Mouse (Mus musculus) right cerebral cortex, postnatal 14 days (tissue): ENCODE data around the gene Gm20662.

Source experiments
- DNase-seq: peaks from one replicate; pipeline ENCODE4 v3.0.0; 2022

Gene Gm20662

DNA sequence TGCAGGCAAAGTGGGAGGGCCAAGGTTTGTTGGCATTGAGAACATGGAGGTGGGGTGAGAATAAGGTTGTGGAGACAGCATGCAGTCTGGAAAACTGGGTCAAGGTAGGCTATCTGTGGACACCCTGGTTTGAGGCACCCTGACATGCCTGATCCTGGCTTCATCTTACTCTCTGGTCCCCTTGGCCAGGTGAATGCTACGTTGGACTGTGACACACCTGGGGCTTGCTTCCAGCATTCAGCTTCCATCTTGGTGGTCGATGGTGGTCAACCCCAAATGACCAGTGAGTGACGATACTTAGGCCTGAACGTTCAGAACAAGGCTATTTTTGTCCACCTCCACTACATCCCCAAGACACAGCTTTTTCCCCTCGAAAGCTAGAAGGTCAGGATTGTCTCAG lies at the start of gene Gm20662:
Gm20662 (plus strand) TSS at position 301 of the 400 bp plus-strand sequence.
- DNase-seq = no peak

DNA sequence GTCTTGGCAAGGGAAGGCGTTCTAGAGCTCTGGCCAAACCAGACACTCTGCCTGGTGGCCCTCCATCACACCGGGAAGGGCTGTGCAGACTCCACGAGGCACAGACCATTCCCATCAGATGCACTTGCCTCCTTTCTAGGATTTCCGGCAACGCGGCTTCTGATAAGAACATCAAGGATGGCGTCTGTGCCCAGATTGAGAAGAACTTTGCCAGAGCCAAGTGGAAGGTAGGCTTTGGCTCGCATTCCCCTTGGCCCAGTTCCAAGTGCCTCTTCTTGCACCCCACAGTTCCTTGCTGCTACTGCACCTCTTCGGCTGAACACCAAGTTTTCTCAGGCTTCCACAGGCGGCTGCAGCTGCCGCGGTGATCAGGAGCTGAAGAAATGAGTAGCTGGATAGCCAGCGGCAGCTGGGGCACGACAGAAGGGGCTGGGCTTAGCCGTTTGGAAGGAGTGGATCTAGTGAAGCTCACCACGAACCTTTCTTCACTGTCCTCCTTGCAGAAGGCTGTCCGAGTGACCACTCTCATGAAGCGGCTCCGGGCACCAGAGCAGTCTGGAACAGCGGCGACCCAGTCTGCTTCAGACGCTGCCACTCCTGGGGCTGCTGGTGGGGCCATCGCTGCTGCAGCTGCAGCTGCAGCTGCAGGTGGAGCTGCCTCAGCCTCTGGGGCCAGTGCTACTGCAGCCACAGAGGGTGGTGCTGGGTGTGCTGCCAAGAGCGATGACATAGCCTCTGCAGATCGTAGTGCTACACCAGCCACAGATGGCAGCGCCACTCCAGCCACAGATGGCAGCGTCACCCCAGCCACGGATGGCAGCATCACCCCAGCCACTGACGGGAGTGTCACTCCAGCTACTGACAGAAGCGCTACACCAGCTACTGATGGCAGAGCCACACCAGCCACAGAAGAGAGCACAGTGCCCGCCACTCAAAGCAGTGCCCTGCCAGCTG lies 48.6 kb upstream of the Gm20662 start:
- DNase-seq = no peak

DNA sequence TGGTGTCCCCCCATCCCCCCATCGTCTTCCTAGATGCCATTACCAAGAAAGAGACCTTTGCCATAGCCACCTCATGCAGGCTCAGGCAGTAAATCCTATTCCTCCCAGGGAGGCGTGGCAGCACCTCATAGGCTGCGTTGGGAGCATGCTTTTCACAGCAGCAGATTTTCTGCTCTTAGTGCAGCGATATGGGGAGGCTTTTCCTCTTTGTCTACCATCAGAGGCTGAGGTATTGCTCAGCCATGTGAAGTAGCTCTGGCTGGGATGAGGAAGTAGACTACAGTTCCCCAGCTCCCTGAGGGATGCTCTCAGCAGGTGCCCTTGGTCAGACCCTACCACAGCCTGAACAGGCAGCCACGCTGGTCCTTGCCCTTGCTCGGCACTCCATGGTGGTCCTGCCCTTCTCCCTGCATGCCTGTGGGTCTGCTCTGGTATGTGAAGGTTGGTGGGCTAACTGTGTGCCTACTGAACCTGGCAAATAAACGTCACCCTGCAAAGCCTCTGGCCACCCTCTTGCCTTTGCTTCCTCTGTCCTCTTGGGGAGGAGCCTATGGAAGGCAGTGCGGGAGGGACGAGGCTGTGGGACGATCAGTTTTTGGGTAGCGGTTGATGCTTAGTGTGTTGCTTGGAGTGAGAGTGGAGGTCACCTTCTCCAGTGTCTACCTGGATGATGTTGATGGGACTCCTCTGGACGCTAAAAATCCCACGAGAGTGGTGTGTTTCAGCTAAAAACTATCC lies 46.8 kb upstream of the Gm20662 start:
- no peak for DNase-seq

DNA sequence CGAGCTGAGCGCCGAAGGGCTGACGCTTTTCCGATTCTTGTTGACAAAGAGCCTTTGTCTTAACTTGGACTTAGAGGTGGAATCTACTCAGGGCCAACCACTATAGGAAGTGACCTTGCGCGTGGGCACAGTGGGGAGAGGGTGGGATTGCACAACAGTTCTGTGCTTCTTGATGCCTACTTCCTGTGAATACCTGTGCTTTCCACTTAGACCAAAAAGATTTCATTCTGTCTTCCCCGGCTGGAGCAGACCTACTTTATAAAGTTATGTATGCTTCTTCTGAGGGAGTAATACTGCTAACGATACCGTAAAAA lies 46.3 kb upstream of the Gm20662 start, which contains the start of gene Traip:
Traip (plus strand) TSS at position 215 of the 314 bp plus-strand sequence.
- DNase-seq = no peak

DNA sequence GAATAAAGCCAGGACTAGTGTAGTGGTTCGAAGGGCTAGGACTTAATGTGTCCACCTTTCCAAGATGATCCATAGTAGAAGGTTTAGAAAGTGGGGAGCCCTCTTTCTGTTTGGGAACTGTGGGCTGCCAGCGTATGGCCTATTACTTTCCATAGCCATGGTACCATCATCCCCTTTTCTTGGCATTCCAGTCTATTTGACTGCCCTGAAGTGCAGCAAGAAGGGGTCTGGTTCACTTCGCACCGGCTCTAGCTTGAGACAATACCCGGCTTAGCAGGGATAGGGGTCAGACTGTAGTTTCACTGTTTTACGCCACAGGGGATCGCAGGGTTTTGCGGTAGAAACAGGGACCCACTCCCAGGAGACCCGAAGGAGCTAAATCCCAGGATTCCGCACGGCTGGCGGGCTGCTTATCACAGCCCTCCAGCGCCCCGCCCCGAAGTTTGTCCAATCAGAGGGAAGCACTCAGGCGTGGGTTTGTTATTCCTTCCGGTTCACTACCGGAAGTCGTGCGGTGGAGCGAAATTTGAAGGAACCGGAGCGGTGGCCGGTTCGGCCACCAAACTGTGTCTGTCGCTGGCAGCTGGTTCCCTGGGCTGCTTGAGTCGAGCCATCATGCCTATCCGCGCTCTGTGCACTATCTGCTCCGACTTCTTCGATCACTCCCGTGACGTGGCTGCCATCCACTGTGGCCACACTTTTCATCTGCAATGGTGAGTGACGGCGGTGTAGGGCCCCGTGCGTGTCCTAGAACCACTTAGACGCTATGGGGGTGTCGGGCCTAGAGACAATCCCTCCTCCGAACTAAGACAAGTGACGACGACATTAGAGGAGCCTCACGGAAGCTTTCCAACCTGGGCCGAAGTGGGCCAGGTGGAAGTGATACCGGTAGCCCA lies 45.4 kb upstream of the Gm20662 start:
- DNase-seq = peak; percentile 95

DNA sequence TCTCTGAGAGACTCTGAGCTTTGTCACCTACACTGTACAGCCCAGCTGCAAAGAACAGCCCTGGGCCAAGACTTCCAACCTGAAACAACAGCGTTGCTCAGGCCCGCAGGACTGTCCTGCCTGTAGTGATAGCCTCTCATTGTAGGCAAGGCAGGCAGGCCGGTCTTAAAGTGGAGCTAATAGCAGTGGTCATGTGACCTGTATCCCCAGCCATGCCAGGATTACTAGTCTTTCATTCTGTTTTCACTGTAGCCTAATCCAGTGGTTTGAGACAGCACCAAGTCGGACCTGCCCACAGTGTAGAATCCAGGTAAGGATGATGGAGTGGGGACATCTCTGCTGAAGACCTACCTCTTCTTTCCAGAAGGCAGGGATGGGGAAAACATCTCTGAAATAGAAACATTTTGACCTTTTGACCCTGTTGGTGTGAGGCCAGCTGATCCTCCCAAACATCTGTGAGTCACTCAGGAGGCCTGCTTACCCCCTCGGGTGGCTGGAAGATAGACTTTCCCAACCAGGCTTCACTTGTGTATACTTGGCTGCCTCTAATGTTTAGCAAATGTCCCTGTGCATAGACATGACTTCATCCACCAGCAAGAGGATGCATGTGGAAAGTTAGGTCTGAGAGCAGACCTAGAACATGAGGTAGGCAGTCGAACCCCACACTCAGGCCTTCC lies 40.4 kb upstream of the Gm20662 start:
- no peak for DNase-seq

DNA sequence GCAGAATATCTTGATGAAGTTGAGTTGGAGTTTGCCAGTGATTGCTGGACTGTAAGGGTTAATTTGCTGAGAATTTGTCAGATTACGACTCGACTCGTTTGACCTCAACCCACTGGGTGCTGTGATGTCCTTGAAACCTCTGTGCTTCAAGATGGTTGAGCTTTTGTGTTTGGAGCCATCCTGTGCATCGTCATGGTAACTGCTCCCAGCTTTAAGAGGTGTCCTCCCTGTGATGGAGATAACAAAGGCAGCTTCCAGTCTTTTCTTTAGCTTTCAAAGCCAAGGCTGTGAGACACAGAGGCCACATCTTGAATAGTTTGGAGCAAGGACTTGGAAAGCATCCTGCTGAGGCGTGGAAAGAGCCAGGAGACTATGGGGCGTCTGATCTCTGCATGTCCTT lies 39.0 kb upstream of the Gm20662 start:
- DNase-seq = no peak

DNA sequence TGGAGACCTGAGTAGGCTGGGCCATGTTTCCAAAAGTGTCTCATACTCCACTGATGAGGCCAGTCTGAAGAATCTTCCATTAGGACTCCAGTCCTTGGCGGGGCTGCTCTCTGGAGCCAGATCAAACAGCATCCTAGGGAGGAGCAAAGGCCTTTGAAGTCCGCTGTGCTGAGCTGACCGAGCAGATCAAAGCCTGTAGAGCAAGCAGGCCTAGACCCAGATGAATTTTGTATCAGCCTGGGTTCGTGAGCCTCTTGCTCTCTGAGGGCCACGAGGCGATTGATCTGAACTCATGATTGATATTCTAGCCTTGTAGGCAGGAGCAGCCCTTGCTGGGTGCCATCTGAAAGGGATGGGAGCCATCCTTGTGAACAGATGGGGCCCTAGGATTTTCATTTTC lies 36.3 kb upstream of the Gm20662 start:
- no peak for DNase-seq

DNA sequence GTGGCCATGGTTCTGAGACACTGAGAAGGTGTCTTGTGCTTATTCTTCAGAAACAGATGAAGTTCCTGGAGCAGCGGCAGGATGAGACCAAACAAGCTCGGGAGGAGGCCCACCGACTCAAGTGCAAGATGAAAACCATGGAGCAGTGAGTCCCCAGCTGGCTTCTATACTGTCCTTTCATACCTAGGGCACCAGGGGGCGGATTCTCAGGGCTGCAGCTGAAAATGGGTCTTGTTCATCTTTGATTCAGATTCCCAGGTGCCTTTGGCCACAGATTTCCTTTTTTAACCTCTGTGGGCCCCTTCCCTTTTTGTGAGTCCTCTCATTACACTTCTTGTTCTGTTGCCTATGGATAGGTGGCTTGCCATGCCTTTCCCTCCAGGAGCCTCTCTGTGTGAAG lies 35.2 kb upstream of the Gm20662 start:
- no peak for DNase-seq

DNA sequence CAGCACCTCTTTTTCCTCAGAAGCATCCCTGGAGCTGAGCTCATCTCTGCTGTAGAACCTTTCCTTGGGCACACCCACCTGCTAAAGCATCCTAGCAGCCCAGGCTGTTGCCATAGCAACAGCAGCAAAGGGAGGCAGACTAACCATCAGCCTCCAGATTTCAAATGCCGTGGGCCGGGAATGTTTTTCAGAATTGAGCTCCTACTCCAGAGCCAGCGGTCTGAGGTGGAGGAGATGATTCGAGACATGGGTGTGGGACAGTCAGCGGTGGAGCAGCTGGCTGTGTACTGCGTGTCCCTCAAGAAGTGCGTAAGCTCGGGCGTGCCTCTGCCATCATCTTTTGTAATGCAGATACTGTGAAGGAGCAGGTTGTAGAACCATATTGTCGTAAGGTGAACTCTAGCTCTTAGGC lies 34.8 kb upstream of the Gm20662 start:
- DNase-seq = peak; percentile 75

DNA sequence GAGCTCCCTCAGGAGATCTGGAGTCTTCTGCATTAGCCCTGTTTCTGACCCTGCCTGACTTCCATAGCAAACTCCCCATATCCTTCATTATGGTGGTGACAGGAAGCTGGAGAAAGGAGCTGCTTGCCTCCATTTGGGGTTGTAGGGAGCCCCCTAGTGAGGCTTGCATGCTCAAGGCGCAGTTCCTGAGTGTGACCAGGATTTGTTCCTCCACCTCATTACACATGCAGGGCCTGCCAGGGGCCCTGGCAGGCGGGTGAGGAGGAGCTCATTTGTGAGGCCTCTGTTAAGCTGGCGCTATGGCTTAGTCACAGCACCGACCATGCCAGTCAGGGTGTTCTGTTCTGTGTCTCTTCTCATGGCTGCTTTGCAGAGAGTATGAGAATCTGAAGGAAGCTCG lies 34.3 kb upstream of the Gm20662 start:
- DNase-seq = peak; percentile 64

DNA sequence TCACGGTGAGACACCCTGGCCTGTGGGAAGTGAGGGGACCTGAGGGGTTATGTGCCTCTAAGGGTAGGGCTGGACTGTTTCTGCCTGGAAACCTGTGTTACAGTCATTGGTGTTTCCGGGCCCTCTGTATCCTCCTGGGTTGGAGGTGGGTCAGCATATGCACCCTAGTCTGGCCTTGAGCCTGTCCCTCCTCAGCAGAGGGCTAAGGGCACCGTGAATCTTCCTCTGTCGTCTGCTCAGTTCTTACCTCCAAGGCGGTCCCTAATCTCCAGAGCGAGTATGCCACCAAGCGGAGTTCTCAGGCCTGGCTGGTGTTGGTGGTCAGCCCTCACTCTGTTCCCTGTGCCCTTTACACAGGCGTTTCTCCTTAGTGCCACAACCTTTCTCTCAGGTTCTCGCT lies 33.2 kb upstream of the Gm20662 start:
- DNase-seq = no peak

DNA sequence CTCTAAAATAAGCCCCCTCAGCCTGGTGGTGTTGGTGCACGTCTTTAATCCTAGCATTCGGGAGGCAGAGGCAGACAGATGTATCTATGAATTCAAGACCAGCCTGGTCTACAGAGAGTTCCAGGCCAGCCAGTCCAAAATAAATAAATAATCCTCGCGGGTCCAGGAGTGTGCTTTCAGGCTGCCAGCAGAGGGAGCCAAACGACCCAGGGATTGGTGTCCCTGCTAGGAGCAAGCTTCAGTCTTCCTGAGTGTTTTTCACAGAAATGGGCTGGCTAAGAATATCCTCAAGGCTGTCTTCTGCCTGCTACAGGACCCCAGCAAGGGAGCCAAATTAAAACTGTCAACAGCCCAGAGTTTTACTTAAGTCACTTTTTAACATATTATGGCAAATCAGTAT lies 32.4 kb upstream of the Gm20662 start:
- DNase-seq = peak; percentile 89

DNA sequence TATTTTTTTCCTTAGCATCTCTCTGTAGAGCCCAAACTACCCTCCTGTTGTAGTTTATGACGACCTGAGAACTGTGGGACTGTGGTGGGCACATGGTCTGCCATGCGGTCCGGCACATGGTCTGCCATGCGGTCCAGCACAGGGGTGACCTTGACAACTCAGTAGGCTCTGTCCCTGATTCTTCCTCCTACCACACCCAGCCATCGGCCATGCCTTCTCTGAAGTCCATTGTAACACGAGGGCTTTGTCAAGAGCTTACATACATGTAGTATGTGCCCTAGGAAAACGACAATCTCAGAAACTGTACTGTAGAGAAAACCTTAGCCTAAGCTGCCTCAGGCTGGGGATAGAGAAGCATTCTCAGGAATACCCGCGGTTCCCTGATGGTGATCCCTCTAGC lies 31.5 kb upstream of the Gm20662 start:
- no peak for DNase-seq

DNA sequence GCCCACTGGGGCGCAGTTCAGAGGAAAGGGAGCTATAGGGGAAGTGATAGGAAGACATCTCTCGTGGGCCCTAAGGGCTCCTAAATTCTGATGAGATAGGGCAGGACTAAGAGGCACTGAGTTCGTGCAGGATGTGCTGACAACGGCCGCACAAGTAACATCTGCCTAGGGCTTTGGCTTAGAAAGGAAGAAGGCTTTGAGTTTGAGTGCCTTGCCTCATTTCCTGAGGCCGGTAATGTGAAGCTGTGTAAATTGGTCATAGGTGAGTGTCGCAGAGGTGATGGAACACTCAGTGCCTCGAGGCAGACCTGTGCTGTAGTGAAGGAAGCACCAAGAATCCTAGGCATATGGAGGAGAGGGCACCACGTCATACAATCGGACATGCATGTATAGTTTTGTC lies 29.5 kb upstream of the Gm20662 start:
- DNase-seq = no peak

DNA sequence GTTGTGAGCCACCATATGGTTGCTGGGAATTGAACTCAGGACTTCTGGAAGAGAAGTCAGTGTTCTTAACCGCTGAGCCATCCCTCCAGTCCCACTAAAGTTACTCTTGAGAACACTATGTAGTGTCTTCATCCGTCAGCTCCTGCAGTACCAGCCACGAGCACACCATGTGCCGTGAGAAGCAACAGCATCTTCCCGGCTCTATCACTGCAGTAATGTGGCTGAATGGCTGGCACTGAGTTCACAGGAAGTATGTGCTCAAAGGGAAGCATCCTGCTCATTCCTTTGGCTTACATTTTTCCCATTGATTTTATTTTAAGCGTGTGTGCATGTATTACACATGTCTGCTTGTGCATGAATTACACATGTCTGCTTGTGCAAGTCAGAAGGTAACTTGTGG lies 28.7 kb upstream of the Gm20662 start:
- DNase-seq = no peak

DNA sequence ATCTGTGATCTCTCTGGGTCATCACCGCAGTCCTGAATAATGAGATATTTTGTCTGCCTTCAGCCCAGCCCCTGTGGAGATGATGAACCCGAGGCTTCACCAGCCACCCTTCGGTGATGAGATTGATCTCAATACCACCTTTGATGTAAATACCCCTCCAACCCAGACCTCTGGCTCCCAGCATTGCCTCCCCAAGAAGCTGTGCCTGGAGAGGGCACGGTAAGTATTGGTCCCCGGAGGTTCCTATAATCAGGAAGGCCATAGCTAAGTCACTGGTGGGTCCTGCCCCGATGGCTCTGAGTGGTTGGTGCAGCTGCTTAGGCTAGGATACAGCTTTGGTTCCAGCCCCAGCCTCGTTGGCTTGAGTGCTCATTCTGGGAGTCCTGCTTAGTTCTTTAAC lies 27.6 kb upstream of the Gm20662 start:
- no peak for DNase-seq

DNA sequence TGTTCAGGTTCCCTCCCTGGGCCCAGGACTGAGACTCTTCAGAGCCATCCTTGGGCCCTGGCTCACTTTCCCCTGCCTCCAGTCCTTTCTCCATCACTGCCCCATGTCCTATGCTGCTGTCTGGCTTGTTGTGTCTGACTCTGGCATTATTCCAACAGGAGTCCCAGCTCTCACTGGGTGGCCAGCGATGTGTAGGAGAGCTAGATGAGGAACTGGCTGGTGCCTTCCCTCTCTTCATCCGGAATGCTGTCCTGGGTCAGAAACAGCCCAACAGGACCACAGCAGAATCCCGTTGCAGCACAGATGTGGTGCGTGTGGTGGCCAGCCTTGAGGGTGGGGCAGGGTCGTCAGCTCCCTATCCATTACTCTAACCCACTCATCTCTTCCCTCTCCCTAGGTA lies 25.8 kb upstream of the Gm20662 start:
- no peak for DNase-seq

DNA sequence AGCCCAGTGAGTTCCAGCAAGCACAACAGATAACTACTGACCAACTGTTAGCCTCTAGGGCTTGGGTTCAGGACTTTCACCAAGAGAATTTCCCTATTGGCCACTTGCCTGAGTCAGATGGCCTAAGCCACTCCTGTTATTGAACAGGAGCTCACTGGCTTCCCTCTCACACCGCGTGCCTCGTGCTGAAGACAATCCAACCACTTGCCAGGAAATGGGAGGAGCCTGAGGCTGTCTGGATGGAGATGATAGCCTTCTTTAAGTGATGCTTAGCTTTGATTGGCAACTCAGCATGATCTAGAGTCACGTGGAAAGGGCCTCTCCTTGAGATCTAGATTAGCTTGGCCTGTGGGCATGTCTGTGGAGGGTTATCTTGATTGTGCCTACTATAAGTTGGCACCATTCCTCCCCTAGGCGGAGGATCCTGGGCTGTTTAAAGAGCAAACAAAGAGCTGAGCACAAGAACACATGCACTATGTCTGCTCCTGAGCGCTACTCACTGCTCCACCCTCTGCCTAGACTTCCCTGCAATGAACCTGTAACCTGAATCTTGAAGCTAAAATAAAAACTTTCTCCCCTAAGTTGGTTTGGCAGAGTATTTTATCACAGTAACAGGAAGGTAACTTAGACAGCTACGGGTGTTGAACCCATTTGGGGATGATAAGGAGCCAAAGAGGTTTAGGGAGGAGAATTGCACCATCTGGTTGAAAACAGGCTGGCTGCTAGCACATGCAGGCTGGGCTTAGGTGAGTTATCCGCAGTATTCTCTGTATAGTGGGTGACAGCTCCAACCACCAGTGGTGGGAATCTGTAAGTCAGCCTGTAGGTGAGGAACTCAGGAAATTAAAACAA lies 24.2 kb upstream of the Gm20662 start:
- no peak for DNase-seq

DNA sequence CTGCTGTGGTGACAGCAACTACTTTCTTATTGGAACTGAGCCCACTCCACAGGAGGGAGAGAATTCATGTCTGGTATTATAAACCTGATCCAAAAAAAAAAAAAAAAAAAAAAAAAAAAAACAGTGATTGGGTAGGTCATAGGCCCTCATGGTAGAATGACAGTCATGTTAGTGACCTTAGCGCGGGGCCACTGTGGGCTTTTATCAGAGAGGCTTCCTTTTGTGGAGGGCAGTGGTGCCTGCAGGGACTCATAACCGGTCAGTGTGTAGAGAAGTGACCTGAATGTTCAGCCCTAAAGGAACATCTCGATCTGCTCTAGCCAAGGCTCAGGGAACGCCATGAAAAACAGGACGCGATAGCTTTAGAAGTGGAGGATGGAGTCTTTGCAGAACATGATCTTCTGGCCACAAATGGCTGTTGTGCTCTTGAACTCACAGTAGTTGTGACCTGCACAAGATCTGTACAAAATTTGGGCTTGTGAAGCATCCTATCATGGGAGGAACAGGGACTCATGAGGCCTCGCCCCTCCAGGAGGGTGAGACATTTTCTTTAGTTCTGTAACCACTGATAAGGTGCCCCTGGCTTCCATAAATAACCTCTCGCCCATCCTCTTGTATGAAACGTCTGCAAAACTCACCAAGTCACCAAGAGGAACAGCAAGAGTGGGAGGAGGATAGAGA lies 21.5 kb upstream of the Gm20662 start:
- no peak for DNase-seq
